Mouse (Mus musculus) stomach, postnatal 0 days (tissue): ENCODE measurements around the gene Eya4. TPM values are rescaled to one million over a fixed set of nuclear protein-coding genes. Genes with fewer than 3 reads are reported as not detected.

Experiments
- ATAC-seq: fragments of 200-750 bp; cut with Nextera tagmentation; 2 replicates; pipeline ENCODE4 v1.8.0; 2017; ENCODE audit not compliant: low FRiP score, low TSS enrichment
- DNase-seq: peaks from one replicate; pipeline ENCODE4 v3.0.0-alpha.2; 2016; ENCODE audit warnings: low spot score
- H3K27ac ChIP-seq: fragments of 300-500 bp; sonication (generic); replicated peaks from 2 replicates; pipeline ENCODE4 v1.5.1; 2014; ENCODE audit warnings: mild to moderate bottlenecking, control low read depth
- H3K27me3 ChIP-seq: fragments of 300-500 bp; sonication (generic); 2 replicates; pipeline ENCODE4 v1.6.1; 2014; ENCODE audit warnings: low read length; ENCODE audit not compliant: control insufficient read depth, insufficient read depth
- H3K36me3 ChIP-seq: fragments of 300-500 bp; sonication (generic); 2 replicates; pipeline ENCODE4 v1.6.1; 2014; ENCODE audit warnings: low read length, mixed read lengths; ENCODE audit not compliant: control insufficient read depth, insufficient read depth
- H3K4me1 ChIP-seq: fragments of 300-500 bp; sonication (generic); replicated peaks from 2 replicates; pipeline ENCODE4 v1.6.1; 2014; ENCODE audit warnings: antibody characterized with exemption; ENCODE audit not compliant: control insufficient read depth, insufficient read depth
- H3K4me2 ChIP-seq: fragments of 300-500 bp; sonication (generic); replicated peaks from 2 replicates; pipeline ENCODE4 v1.6.1; 2014; ENCODE audit warnings: low read depth, mild to moderate bottlenecking, control low read depth, moderate library complexity
- H3K4me3 ChIP-seq: fragments of 300-500 bp; sonication (generic); 2 replicates; pipeline ENCODE4 v1.5.1; 2014; ENCODE audit warnings: low read depth, low read length, control low read depth
- H3K9ac ChIP-seq: fragments of 300-500 bp; sonication (generic); 2 replicates; pipeline ENCODE4 v1.6.1; 2014; ENCODE audit warnings: mild to moderate bottlenecking, low read length, control low read depth, mixed read lengths
- H3K9me3 ChIP-seq: fragments of 300-500 bp; sonication (generic); 2 replicates; pipeline ENCODE4 v1.6.1; 2016; ENCODE audit warnings: low read length; ENCODE audit not compliant: control insufficient read depth
- CTCF ChIP-seq: IDR thresholded peaks from 2 replicates; pipeline ENCODE4 v1.5.1; 2016; ENCODE audit warnings: antibody characterized with exemption, low read depth, mild to moderate bottlenecking, moderate library complexity
- EP300 ChIP-seq: optimal IDR thresholded peaks from 2 replicates; pipeline ENCODE3; 2016; ENCODE audit warnings: antibody characterized with exemption
- WGBS: fragments of 180-500 bp; shearing (Covaris S2); extraction: QIAGEN DNeasy Blood & Tissue Kit; methylation state at CpG from one replicate; pipeline ENCODE4 v1.1.7; 2014; 5-methylcytosine and 5-hydroxymethylcytosine counted together
- polyA plus RNA-seq: library from polyadenylated mRNA; unstranded; fragments of >200 nt; fragmentation: Nextera tagmentation; extraction: Ambion mirVana; gene quantifications from 2 replicates; pipeline ENCODE4 v1.2.1, GENCODE M21; 2015

Eya4 gene
- polyA plus RNA-seq, 1 experiment from 2014 or later: 0.33 TPM

DNA sequence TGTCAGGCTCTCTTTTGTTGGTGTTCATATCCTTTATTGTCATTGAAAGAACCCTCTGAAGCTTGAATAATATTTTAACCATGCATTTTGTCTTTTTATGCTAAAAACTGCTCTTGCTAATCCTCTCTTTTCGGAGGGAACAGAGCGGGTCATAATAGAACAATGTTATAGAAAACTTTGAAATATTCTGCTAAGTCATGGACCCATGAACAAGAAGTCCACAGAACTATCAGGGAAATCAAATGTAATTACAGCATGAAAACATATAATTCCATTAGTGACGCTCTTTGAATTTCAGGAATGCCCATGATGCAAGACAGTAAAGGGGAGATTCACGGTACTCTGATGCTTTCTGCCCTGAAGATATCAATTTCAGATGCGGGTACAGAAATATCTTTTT is 224.1 kb downstream of the Eya4 start:
- no peaks in the 10 kb centered on the region for H3K9me3 ChIP-seq
- no peak for ATAC-seq
- 87% methylated on average over 5 of the region's 5 CpGs for WGBS
- no peaks in the 10 kb centered on the region for H3K4me1 ChIP-seq
- H3K36me3 ChIP-seq: no peaks in the 10 kb centered on the region
- no peaks in the 10 kb centered on the region for H3K27me3 ChIP-seq
- no peak overlapping the region for H3K4me2 ChIP-seq
- no peak for DNase-seq
- no peak overlapping the region for H3K4me3 ChIP-seq
- TF ChIP-seq CTCF: no peak
- TF ChIP-seq EP300: no peak
- H3K27ac ChIP-seq: no peak overlapping the region
- H3K9ac ChIP-seq: no peak overlapping the region

DNA sequence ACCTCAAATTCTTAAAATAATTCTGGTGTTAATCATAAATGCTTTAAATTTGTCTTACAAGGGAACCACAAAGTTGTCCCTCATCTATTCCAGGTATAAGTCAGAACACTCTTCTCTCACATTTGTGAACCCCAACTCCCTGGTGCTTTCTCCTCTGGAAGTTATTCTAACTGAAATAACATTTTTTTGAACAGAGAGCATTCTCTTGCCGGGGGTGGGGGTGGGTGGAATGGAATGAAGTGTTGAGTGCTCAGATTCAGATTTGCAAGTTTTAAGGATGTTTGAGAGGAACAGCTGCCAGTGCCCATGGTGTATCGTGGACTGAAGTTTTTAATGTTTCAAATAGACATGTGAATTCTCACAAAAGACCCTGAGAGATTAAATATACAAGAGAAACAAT is 230.1 kb downstream of the Eya4 start:
- H3K9me3 ChIP-seq: no peaks in the 10 kb centered on the region
- H3K27ac ChIP-seq: no peak overlapping the region
- no peak overlapping the region for H3K4me3 ChIP-seq
- no peak for ATAC-seq
- TF ChIP-seq CTCF (no peak), EP300 (no peak)
- WGBS: 46% methylated on average over 2 of the region's 2 CpGs
- H3K4me1 ChIP-seq: no peaks in the 10 kb centered on the region
- no peaks in the 10 kb centered on the region for H3K36me3 ChIP-seq
- H3K9ac ChIP-seq: no peak overlapping the region
- H3K27me3 ChIP-seq: no peaks in the 10 kb centered on the region
- no peak overlapping the region for H3K4me2 ChIP-seq
- no peak for DNase-seq

- H3K9ac ChIP-seq: no peak overlapping the region
- no peak for ATAC-seq
- no peaks in the 10 kb centered on the region for H3K4me1 ChIP-seq
- no peak overlapping the region for H3K27ac ChIP-seq
- no peaks in the 10 kb centered on the region for H3K9me3 ChIP-seq
- DNase-seq: peak; percentile 77
- WGBS: 43% methylated on average over 10 of the region's 10 CpGs
- H3K27me3 ChIP-seq: no peaks in the 10 kb centered on the region
- no peaks in the 10 kb centered on the region for H3K36me3 ChIP-seq
- H3K4me2 ChIP-seq: no peak overlapping the region
- TF ChIP-seq EP300: no peak
- TF ChIP-seq CTCF: peak; percentile 97
- H3K4me3 ChIP-seq: no peak overlapping the region
These were observed 233.7 kb downstream of the Eya4 start for GRCm38 (mm10) chr10:23116786-23117410.

GRCm38 (mm10) chr10:23116063-23116462 is 234.5 kb downstream of the Eya4 start:
- Histone ChIP-seq H3K36me3 (no peaks in the 10 kb centered on the region), H3K27me3 (no peaks in the 10 kb centered on the region), H3K4me3 (no peak overlapping the region), H3K9ac (no peak overlapping the region), H3K9me3 (no peaks in the 10 kb centered on the region), H3K4me2 (no peak overlapping the region), H3K27ac (no peak overlapping the region), H3K4me1 (no peaks in the 10 kb centered on the region)
- TF ChIP-seq EP300 (no peak), CTCF (no peak)
- WGBS: 83% methylated on average over 8 of the region's 8 CpGs
- ATAC-seq (no peak), DNase-seq (no peak)

DNA sequence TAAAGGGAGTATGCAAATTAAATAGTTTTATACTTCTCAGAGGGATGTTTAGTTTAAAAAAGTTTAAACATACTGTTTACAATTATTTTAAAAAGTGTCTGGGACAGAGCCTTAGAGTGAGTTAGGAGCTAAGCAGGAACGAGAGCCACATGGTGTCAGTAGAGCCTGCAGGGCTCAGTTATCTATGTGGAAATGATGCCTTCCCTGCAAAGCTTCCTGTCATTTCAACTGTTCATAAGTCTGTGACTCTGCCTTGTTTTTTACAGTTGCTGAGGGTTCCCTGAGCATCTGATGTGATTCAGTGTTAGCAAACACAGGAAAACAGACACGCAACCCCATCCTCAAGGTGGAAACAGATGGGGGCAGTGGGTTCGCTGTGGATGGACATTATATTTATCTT is 235.3 kb downstream of the Eya4 start:
- WGBS: 72% methylated on average over 3 of the region's 3 CpGs
- Histone ChIP-seq H3K36me3 (no peaks in the 10 kb centered on the region), H3K27ac (no peak overlapping the region), H3K4me2 (no peak overlapping the region), H3K4me3 (no peak overlapping the region), H3K9ac (no peak overlapping the region), H3K9me3 (no peaks in the 10 kb centered on the region), H3K27me3 (no peaks in the 10 kb centered on the region), H3K4me1 (no peaks in the 10 kb centered on the region)
- ATAC-seq (no peak), DNase-seq (no peak)
- TF ChIP-seq CTCF (peak; percentile 41), EP300 (no peak)

GRCm38 (mm10) chr10:23108122-23108521 is 242.5 kb downstream of the Eya4 start:
- Histone ChIP-seq H3K36me3 (no peaks in the 10 kb centered on the region), H3K4me2 (no peak overlapping the region), H3K9ac (no peak overlapping the region), H3K4me1 (no peaks in the 10 kb centered on the region), H3K27me3 (no peaks in the 10 kb centered on the region), H3K27ac (no peak overlapping the region), H3K9me3 (no peaks in the 10 kb centered on the region), H3K4me3 (no peak overlapping the region)
- ATAC-seq: no peak
- DNase-seq: no peak
- TF ChIP-seq EP300 (no peak), CTCF (no peak)
- 65% methylated on average over 4 of the region's 4 CpGs for WGBS
